Mouse (Mus musculus) G1E (cell line): Measurements from ENCODE around the gene Lclat1. TPM values are rescaled to one million over a fixed set of nuclear protein-coding genes. Genes with fewer than 3 reads are reported as not detected.

Experiments used
- ATAC-seq: 2 replicates; pipeline ENCODE4 v1.8.0; 2016; ENCODE audit warnings: mild to moderate bottlenecking; ENCODE audit not compliant: insufficient number of reproducible peaks, poor library complexity, low FRiP score, severe bottlenecking; ENCODE audit errors: extremely low read depth
- DNase-seq: peaks from one replicate; pipeline ENCODE4 v3.0.0; 2012; ENCODE audit warnings: low spot score
- H3K27me3 ChIP-seq: 2 replicates; pipeline ENCODE4 v1.6.1; 2012; ENCODE audit warnings: mild to moderate bottlenecking, low read length, inconsistent platforms; ENCODE audit not compliant: insufficient read depth
- H3K36me3 ChIP-seq: replicated peaks from 2 replicates; pipeline ENCODE3; 2012; ENCODE audit warnings: mild to moderate bottlenecking, inconsistent platforms
- H3K4me1 ChIP-seq: 2 replicates; pipeline ENCODE4 v1.6.1; 2012; ENCODE audit warnings: low read depth, low read length, inconsistent platforms, mixed read lengths; ENCODE audit not compliant: insufficient read depth
- H3K4me3 ChIP-seq: 2 replicates; pipeline ENCODE4 v1.5.1; 2012; ENCODE audit warnings: low read depth, mild to moderate bottlenecking, inconsistent platforms, low read length, moderate library complexity, mixed read lengths
- H3K9me3 ChIP-seq: replicated peaks from 2 replicates; pipeline ENCODE4 v1.6.1; 2012; ENCODE audit warnings: inconsistent platforms
- CTCF ChIP-seq: IDR thresholded peaks from 2 replicates; pipeline ENCODE4 v1.5.1; 2012; ENCODE audit warnings: low read depth, low read length, inconsistent platforms, mixed read lengths
- GATA1 ChIP-seq: IDR thresholded peaks from 2 replicates; pipeline ENCODE4 v1.6.1; 2012; ENCODE audit warnings: borderline replicate concordance, low read length, inconsistent platforms, mixed read lengths
- GATA2 ChIP-seq: IDR thresholded peaks from 2 replicates; pipeline ENCODE4 v1.6.1; 2012; ENCODE audit warnings: low read depth, low read length, inconsistent platforms, borderline replicate concordance
- POLR2AphosphoS5 ChIP-seq: IDR thresholded peaks from 2 replicates; pipeline ENCODE4 v1.6.1; 2012; ENCODE audit warnings: low read depth, low read length, inconsistent platforms; ENCODE audit not compliant: insufficient replicate concordance
- TAL1 ChIP-seq: conservative IDR thresholded peaks from 2 replicates; pipeline ENCODE4 v1.6.1; 2012; ENCODE audit warnings: low read depth, low read length, inconsistent platforms, mixed read lengths
- polyA plus RNA-seq: library from polyadenylated mRNA; stranded (reverse); fragments of >175 nt; gene quantifications from 2 replicates; pipeline ENCODE4 v1.2.3, GENCODE M21; 2012
- total RNA-seq, 2 experiments: library from RNA; stranded (forward) in 1 of 2; stranded (reverse) in 1 of 2; fragments of 200-1000 nt in 1 of 2; fragments of >200 nt in 1 of 2; fragmentation: Nextera tagmentation in 1 of 2; gene quantifications; 2 replicates each; pipeline ENCODE4 v1.2.3; 2014 to 2017

Gene Lclat1
- total and polyA plus RNA-seq, 3 experiments = 5.6 to 25.1 (median 11.8) TPM

DNA sequence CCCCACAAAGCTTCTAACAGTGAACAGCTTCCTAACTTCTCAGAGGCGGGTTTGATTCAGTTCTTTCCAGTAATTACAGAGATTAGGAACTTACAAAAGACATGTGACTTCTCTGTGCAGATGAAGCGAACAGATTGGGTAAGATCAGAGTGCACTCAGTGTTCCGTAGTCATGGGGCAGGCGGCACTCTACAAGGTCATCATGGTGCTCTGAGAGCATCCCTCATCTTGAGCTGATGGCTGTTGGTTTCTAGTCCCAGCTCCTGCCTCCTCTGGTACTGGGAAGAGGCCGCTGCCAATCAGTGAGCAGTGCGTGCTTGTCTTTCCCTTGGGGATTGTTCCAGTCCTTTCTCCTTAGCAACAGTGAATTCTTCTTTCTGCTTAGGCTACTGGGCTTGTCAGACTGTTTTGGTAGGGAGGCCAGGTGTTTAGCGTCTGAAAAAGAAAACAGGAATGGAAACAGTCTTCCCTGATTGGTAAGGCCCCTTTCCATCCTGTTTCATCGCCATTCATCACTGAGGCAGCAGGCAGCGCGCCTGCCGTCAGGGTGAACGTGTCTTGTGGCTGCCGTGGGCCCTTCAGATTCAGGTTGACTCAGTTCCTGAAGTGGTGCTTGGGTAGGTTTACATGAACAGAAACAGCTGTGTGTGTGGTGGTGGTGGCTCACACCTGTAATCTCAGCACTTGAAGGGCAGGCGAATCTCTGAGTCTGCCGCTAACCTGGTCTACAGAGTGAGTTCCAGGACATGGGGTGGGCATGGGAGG is 54.8 kb downstream of the Lclat1 start:
- no peaks in the 10 kb centered on the region for H3K9me3 ChIP-seq
- DNase-seq (no peak), ATAC-seq (no peak)
- no peaks in the 10 kb centered on the region for H3K27me3 ChIP-seq
- TF ChIP-seq GATA2 (no peak), GATA1 (no peak), CTCF (no peak), POLR2AphosphoS5 (no peak), TAL1 (no peak)
- H3K36me3 ChIP-seq = peaks cover 23% of the 10 kb centered on the region
- 0 out of 2 replicates have a peak, but pooled peaks cover 3% of the 10 kb centered on the region for H3K4me1 ChIP-seq
- no peak overlapping the region for H3K4me3 ChIP-seq

DNA sequence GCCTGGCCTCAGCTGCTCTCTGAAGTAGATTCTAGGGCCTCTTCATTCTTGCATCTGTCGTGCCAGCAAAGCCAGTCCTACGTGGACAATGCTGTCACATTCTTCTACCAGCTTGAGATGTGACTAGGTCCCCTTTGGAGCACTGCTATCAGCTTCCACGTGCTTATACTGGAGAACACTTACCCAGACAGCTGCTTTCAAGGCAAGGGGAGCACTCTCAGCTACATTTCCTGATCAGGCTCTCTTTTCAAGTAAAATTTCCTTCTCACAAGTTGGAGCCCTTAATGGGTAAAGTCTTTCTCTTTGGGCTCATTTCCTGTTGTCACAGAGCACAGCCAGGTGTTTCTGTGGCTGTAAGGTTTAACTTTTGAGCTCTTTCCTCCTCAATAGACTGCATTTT is 55.8 kb downstream of the Lclat1 start:
- Histone ChIP-seq H3K4me1 (0 out of 2 replicates have a peak, but pooled peaks cover 3% of the 10 kb centered on the region), H3K27me3 (no peaks in the 10 kb centered on the region), H3K4me3 (no peak overlapping the region), H3K9me3 (no peaks in the 10 kb centered on the region), H3K36me3 (peaks cover 23% of the 10 kb centered on the region)
- no peak for TF ChIP-seq CTCF
- no peak for TF ChIP-seq GATA1
- no peak for TF ChIP-seq POLR2AphosphoS5
- no peak for TF ChIP-seq TAL1
- TF ChIP-seq GATA2 = no peak
- DNase-seq (no peak), ATAC-seq (no peak)

DNA sequence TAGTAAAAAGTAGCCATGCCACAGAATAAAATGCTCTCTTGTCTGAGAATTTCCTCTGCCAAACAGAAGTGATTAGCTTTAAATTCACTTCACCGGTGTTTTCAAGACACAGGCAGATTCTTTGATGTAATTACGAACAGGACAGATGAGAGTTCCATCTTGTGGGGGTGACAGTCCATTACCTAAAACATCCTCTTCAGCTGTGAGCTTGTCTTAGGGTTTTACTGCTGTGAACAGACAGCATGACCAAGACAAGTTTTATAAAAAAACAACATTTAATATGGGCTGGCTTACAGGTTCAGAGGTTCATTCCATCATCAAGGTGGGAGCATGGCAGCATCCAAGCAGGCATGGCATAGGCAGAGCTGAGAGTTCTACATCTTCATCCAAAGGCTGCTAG is 56.3 kb downstream of the Lclat1 start:
- no peak for TF ChIP-seq GATA1
- no peak for TF ChIP-seq GATA2
- TF ChIP-seq TAL1 = no peak
- no peak for TF ChIP-seq CTCF
- 0 out of 2 replicates have a peak, but pooled peaks cover 3% of the 10 kb centered on the region for H3K4me1 ChIP-seq
- ATAC-seq = no peak
- no peaks in the 10 kb centered on the region for H3K9me3 ChIP-seq
- DNase-seq = no peak
- H3K4me3 ChIP-seq = no peak overlapping the region
- no peaks in the 10 kb centered on the region for H3K27me3 ChIP-seq
- peaks cover 23% of the 10 kb centered on the region for H3K36me3 ChIP-seq

DNA sequence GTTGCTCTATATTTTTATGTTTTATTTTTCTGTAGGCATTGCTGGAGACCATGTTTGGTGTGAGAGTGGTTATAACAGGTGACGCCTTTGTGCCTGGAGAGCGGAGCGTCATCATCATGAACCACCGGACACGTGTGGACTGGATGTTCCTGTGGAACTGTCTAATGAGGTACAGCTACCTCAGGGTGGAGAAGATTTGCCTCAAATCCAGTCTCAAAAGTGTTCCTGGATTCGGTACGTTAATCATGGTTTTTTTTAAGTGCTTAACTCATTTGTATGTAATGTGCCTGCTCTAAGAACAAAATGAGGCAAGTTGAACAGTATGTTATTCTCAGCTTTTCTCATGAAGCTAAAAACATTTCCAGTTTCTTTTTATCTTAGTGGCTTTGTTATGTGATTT is 61.7 kb downstream of the Lclat1 start:
- Histone ChIP-seq H3K4me1 (peaks cover 5% of the 10 kb centered on the region), H3K4me3 (no peak overlapping the region), H3K27me3 (no peaks in the 10 kb centered on the region), H3K9me3 (no peaks in the 10 kb centered on the region), H3K36me3 (peaks cover 22% of the 10 kb centered on the region)
- DNase-seq (no peak), ATAC-seq (no peak)
- TF ChIP-seq GATA2 (no peak), GATA1 (no peak), POLR2AphosphoS5 (no peak), TAL1 (no peak), CTCF (no peak)

DNA sequence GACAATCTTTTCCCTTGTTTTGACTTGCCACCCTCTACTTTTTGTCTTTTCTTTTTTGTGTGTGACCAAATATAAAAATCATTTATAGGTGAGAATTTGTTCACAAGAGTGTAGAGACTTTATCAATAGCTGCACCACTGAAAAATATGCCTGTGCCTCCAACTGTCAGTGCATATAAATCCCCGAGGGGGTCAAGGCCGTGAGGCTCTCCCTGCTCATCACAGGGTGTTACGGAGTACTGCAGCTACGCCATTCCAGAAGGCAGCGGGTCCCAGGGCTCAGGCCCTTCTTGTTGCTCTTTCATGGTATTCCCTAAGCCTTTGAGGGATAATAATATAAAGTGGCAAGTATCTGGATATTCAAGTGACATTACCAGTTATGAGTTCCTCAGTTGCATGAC is 62.4 kb downstream of the Lclat1 start:
- Histone ChIP-seq H3K4me1 (peaks cover 5% of the 10 kb centered on the region), H3K27me3 (no peaks in the 10 kb centered on the region), H3K4me3 (no peak overlapping the region), H3K9me3 (no peaks in the 10 kb centered on the region), H3K36me3 (peaks cover 17% of the 10 kb centered on the region)
- no peak for DNase-seq
- ATAC-seq = no peak
- TF ChIP-seq GATA2 (no peak), POLR2AphosphoS5 (no peak), CTCF (no peak)

DNA sequence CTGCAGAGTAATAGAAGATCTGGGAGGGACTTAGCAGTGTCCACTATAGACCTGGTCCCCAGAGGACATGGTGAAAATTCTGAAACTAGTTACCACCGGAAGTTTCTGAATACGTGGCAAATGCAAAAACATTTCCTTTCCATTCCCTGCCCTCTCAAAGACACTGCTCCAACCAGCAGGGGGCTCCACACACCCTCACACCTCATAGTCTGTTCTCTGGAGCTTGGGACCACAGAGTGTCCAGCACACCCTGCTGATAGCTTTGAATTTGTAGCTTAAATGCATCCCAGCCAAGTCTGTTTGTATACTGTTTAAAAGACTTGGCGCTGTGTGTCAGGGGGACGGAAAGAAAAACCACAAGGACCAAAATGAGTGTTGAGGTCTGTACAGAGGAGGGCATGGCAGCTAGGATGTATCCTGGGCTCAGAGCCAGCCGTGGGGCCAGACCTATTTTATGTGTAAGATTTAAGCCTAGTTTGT is 66.3 kb downstream of the Lclat1 start:
- Histone ChIP-seq H3K27me3 (no peaks in the 10 kb centered on the region), H3K9me3 (no peaks in the 10 kb centered on the region), H3K36me3 (peaks cover 25% of the 10 kb centered on the region), H3K4me3 (no peak overlapping the region), H3K4me1 (peaks cover 5% of the 10 kb centered on the region)
- TF ChIP-seq GATA1 (no peak), CTCF (peak; percentile 47), TAL1 (no peak)
- DNase-seq (no peak), ATAC-seq (peak; percentile 60; the same call in 1 of the 2 replicates)
